ENCODE assay signal across 26 mouse cellular contexts in the genomic region with DNA sequence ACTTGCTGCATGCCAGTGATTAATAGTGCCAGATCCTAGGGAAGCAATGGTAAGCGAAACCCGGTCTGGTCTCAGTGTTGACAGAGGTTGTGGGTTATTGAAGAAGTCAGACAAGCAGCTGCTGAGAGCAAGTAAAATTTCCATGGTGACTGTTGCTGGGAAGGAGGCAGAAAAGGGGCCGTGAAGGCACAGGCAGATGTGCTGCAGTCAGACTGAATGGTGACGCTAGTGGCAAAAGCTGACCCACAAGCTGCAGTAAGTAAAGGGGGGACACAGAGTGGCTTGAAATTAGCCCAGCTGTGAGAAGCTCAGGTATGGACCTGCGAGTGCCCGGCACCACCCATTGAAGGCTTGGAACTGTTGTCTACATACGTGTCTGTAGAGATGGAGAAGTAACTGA. TPM values are rescaled to one million over a fixed set of nuclear protein-coding genes. Genes with fewer than 3 reads are reported as not detected.
DNase-seq lines count a peak whose midpoint lies in the region; ATAC-seq and TF ChIP-seq lines count a peak whose summit lies in the region.
"Had no signal": no experiment of that assay in that cellular context is flagged by ENCODE, and none has a peak within 500 bp of the region (broad histone marks: within the 10 kb centered on the region; RNA-seq: fewer than 3 reads in every experiment).

No protein-coding gene starts in this region.

- no peak for ATAC-seq in megakaryocyte, adult 5-6 weeks (ENCODE audit: poor library complexity, severe bottlenecking)
- 0 out of 2 replicates have a peak, but pooled peaks have one; percentile 14 for ATAC-seq in megakaryocyte-erythroid progenitor cell, adult 5-6 weeks (replicated peaks; ENCODE audit: low FRiP score, low TSS enrichment, poor library complexity, severe bottlenecking)
- no peak for ATAC-seq in forebrain, embryonic 16.5 days
- ATAC-seq: forebrain, embryonic 15.5 days; Patski had no signal

- no peak for TF ChIP-seq CTCF in MEL (IDR thresholded peaks at IDR 0.05 in 2 of 3, conservative IDR thresholded peaks at IDR 0.05 in 1 of 3; ENCODE audit: control insufficient read depth in 1 of 3, insufficient read depth in 1 of 3, low read depth in 2 of 3, low read length in 3 of 3, poor library complexity in 1 of 3, severe bottlenecking in 1 of 3)

- TF ChIP-seq EP300 in MEL (IDR thresholded peaks at IDR 0.05; ENCODE audit: low read depth in 1 of 2, low read length in 2 of 2), result no peak

- 85% methylated on average over 7 of the region's 7 CpGs for WGBS in forebrain, embryonic 16.5 days

- peaks cover 58% of the 10 kb centered on the region for H3K36me3 ChIP-seq in megakaryocyte, embryonic 14.5 days (replicated peaks; ENCODE audit: low read length)
- H3K36me3 ChIP-seq in MEL (ENCODE audit: control insufficient read depth in 1 of 2, insufficient read depth in 2 of 2, low read length in 2 of 2), result peaks cover 0 to 5% of the 10 kb centered on the region in 2 experiments; a peak in 1 of 4 replicates
- peaks cover 14% of the 10 kb centered on the region; the same call in 1 of the 2 replicates for H3K36me3 ChIP-seq in forebrain, embryonic 16.5 days (ENCODE audit: control insufficient read depth, insufficient read depth)
- H3K36me3 ChIP-seq: embryonic facial prominence, embryonic 13.5 days; heart, embryonic 15.5 days had no signal

- TF ChIP-seq RAD21 in MEL (IDR thresholded peaks at IDR 0.05; ENCODE audit: low read depth, low read length), result no peak

- H3K4me1 ChIP-seq in megakaryocyte, embryonic 14.5 days, result peaks cover 76% of the 10 kb centered on the region
- H3K4me1 ChIP-seq in MEL (ENCODE audit: control insufficient read depth in 1 of 2, insufficient read depth in 2 of 2, low read length in 2 of 2), result no peaks in the 10 kb centered on the region; a peak in 2 of 4 replicates
- H3K4me1 ChIP-seq in forebrain, embryonic 16.5 days (replicated peaks; ENCODE audit: control insufficient read depth, insufficient read depth, low read length), result no peaks in the 10 kb centered on the region
- H3K4me1 ChIP-seq: embryonic facial prominence, embryonic 10.5 days; forebrain, embryonic 12.5 days; forebrain, embryonic 15.5 days; heart, embryonic 12.5 days had no signal

- peaks cover 3% of the 10 kb centered on the region; the same call in 1 of the 2 replicates for H3K79me2 ChIP-seq in MEL (ENCODE audit: control insufficient read depth, insufficient read depth, low read length, poor library complexity)

- no peak for TF ChIP-seq POLR2A in MEL (IDR thresholded peaks at IDR 0.05; ENCODE audit: control insufficient read depth in 1 of 2, insufficient read depth in 1 of 2, low read depth in 1 of 2, low read length in 2 of 2, poor library complexity in 1 of 2)

- DNase-seq in heart, adult 11 months, result peak; percentile 74
- no peak for DNase-seq in heart, postnatal 10 days
- DNase-seq in MEL (ENCODE audit: low read depth, low spot score), result no peak
- DNase-seq: adrenal gland, postnatal 10 days; adrenal gland, postnatal 36 days; cerebellum, adult 18-20 months; cerebellum, adult 9-10 months; cerebellum, postnatal 14 days; embryo, embryonic 11 days; gastrocnemius, postnatal 10 days; heart, adult 18-20 months; heart, postnatal 14 days; heart, postnatal 4 days had no signal

- H3K27me3 ChIP-seq in megakaryocyte, embryonic 14.5 days (replicated peaks), result no peaks in the 10 kb centered on the region
- H3K27me3 ChIP-seq in MEL (ENCODE audit: control insufficient read depth in 1 of 2, insufficient read depth in 2 of 2, low read length in 2 of 2), result no peaks in the 10 kb centered on the region
- no peaks in the 10 kb centered on the region for H3K27me3 ChIP-seq in forebrain, embryonic 16.5 days (replicated peaks; ENCODE audit: control insufficient read depth, insufficient read depth, low read length)
- H3K27me3 ChIP-seq: embryonic facial prominence, embryonic 13.5 days; forebrain, embryonic 12.5 days; forebrain, embryonic 15.5 days; heart, embryonic 12.5 days; heart, embryonic 15.5 days; Patski had no signal

- intact Hi-C loops in heart, postnatal 10 days (cut with DNase I), result no loop called here

- no peak overlapping the region for H3K9ac ChIP-seq in MEL (ENCODE audit: control insufficient read depth, low read depth, low read length, poor library complexity, severe bottlenecking)
- no peak overlapping the region for H3K9ac ChIP-seq in forebrain, embryonic 16.5 days (replicated peaks; ENCODE audit: low read depth, low read length)
- H3K9ac ChIP-seq: embryonic facial prominence, embryonic 13.5 days; forebrain, embryonic 12.5 days; forebrain, embryonic 15.5 days; heart, embryonic 12.5 days; heart, embryonic 15.5 days; hindbrain, embryonic 14.5 days had no signal

- H3K4me3 ChIP-seq in megakaryocyte, embryonic 14.5 days (replicated peaks), result peak overlapping the region; percentile 9
- no peak overlapping the region for H3K4me3 ChIP-seq in MEL (ENCODE audit: control insufficient read depth in 1 of 2, insufficient read depth in 1 of 2, low read depth in 2 of 2, low read length in 2 of 2)
- H3K4me3 ChIP-seq in forebrain, embryonic 16.5 days (replicated peaks; ENCODE audit: low read length), result no peak overlapping the region
- H3K4me3 ChIP-seq: embryonic facial prominence, embryonic 10.5 days; embryonic facial prominence, embryonic 13.5 days; erythroblast, embryonic 14.5 days; forebrain, embryonic 12.5 days; forebrain, embryonic 15.5 days; heart, embryonic 12.5 days; heart, embryonic 15.5 days had no signal

- no peak overlapping the region for H3K27ac ChIP-seq in MEL (ENCODE audit: control insufficient read depth, low read depth, low read length)
- no peak overlapping the region for H3K27ac ChIP-seq in forebrain, embryonic 16.5 days (ENCODE audit: low read length)
- H3K27ac ChIP-seq: embryonic facial prominence, embryonic 10.5 days; embryonic facial prominence, embryonic 13.5 days; forebrain, embryonic 12.5 days; forebrain, embryonic 15.5 days; heart, embryonic 15.5 days; hindbrain, embryonic 14.5 days had no signal

- H3K4me2 ChIP-seq in forebrain, embryonic 16.5 days (ENCODE audit: low read length), result no peak overlapping the region
- H3K4me2 ChIP-seq: embryonic facial prominence, embryonic 13.5 days; forebrain, embryonic 12.5 days; forebrain, embryonic 15.5 days; heart, embryonic 12.5 days; heart, embryonic 15.5 days; hindbrain, embryonic 14.5 days had no signal

- 0 out of 2 replicates have a peak, but pooled peaks cover 3% of the 10 kb centered on the region for H3K9me3 ChIP-seq in megakaryocyte, embryonic 14.5 days
- no peaks in the 10 kb centered on the region for H3K9me3 ChIP-seq in MEL (replicated peaks; ENCODE audit: insufficient read depth, low read length)
- peaks cover 11% of the 10 kb centered on the region for H3K9me3 ChIP-seq in forebrain, embryonic 16.5 days (ENCODE audit: control insufficient read depth, low read length)
- H3K9me3 ChIP-seq: embryonic facial prominence, embryonic 10.5 days; embryonic facial prominence, embryonic 13.5 days; forebrain, embryonic 12.5 days; heart, embryonic 15.5 days had no signal

TF ChIP-seq in MEL, 35 proteins besides CTCF, POLR2A, EP300 and RAD21:
- TF ChIP-seq USF1 (IDR thresholded peaks at IDR 0.05; ENCODE audit: low read depth, low read length), result no peak
- TF ChIP-seq RCOR1 (IDR thresholded peaks at IDR 0.05; ENCODE audit: low read depth, low read length), result 0 out of 2 replicates have a peak, but pooled peaks have one; percentile 36

RNA-seq across cellular contexts. Expression of a gene that starts 11.8 kb away (rescaled TPM):
- 10 to 100 TPM; 15.8 to 19.8 TPM for total RNA-seq in heart, postnatal 10 days (2021)
- polyA plus RNA-seq in megakaryocyte, embryonic 14.5 days (2012; ENCODE audit: insufficient read depth, low replicate concordance), result 1.3 and 1.4 TPM in 2 replicates
- 19.9 and 23.7 TPM in 2 replicates for total RNA-seq in megakaryocyte, adult 5-6 weeks (2015)
- total RNA-seq in megakaryocyte, adult 5-6 weeks (2017), result 8.1 and 9.6 TPM in 2 replicates
- 6.9 and 7.4 TPM in 2 replicates for total RNA-seq in MEL (2012; rRNA removed)
- 10 to 100 TPM in 1 of 2 experiments, not detected in 1; 14.0 TPM for polyA plus RNA-seq in MEL (2012; ENCODE audit: insufficient read depth in 1 of 2, insufficient read length in 2 of 2, low read depth in 1 of 2, low replicate concordance in 2 of 2, missing spikeins in 1 of 2)
- 13.2 and 16.6 TPM in 2 replicates for total RNA-seq in megakaryocyte-erythroid progenitor cell, adult 5-6 weeks (2014; fragmentation: Nextera tagmentation)
- 5.4 and 7.3 TPM in 2 replicates for total RNA-seq in megakaryocyte-erythroid progenitor cell, adult 5-6 weeks (2017)
- polyA plus RNA-seq in forebrain, embryonic 16.5 days (2015; fragmentation: Nextera tagmentation; extraction: Ambion mirVana), result 17.6 and 18.8 TPM in 2 replicates
